Mouse (Mus musculus) ES-Bruce4 (cell line): Measurements from ENCODE around the gene Phf19.

Source experiments
- CTCF ChIP-seq: IDR thresholded peaks from one replicate; pipeline ENCODE4 v1.8.1; 2011; ENCODE audit warnings: low read depth, low read length
- EP300 ChIP-seq: IDR thresholded peaks from 2 replicates; pipeline ENCODE4 v1.6.1; 2011; ENCODE audit warnings: low read depth, low read length; ENCODE audit not compliant: insufficient read depth
- POLR2A ChIP-seq: IDR thresholded peaks from one replicate; pipeline ENCODE4 v1.8.1; 2011; ENCODE audit warnings: low read length; ENCODE audit not compliant: insufficient read depth

GRCm38 (mm10) chr2:34906426-34906825 is 7.4 kb downstream of the Phf19 start:
- TF ChIP-seq POLR2A (no peak), CTCF (no peak), EP300 (no peak)
